Mouse (Mus musculus): ENCODE data around the gene Apoa1.

DNA sequence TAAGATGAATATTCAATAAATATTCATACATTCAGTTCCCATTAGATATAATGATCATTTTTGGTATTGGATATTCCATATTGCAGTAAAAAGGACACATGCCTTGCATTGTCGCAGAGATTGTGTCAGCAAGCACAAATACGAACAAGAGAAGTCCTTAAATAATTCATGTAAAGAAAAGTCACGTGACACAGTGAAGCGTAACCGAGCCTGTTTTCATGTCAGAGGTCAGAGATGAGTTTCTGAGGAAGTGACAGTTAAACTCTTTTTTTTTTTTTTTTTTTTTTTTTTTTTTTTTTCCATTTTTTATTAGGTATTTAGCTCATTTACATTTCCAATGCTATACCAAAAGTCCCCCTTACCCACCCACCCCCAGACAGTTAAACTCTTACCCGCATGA is 35.7 kb upstream of the Apoa1 start:
- no peak for TF ChIP-seq EP300 (IDR thresholded peaks at IDR 0.05)
- no peak for TF ChIP-seq CTCF (IDR thresholded peaks at IDR 0.05)
